Mouse (Mus musculus) MEL (cell line): ENCODE measurements around the gene Bcap31. TPM values are rescaled to one million over a fixed set of nuclear protein-coding genes. Genes with fewer than 3 reads are reported as not detected.
"Not testable (repeated sequence)": the region's sequence is repeated elsewhere in the genome, so short reads cannot be mapped to it uniquely, and the experiment has no call there.

Experiments used
- DNase-seq: peaks from one replicate; pipeline ENCODE4 v3.0.0; 2011; ENCODE audit warnings: low read depth, low spot score
- H3K27ac ChIP-seq: 2 replicates; pipeline ENCODE4 v1.5.1; 2012; ENCODE audit warnings: low read depth, mild to moderate bottlenecking, control low read depth, low read length, moderate library complexity; ENCODE audit not compliant: control insufficient read depth
- H3K27me3 ChIP-seq, 2 experiments: fragments of 150-350 bp in 1 of 2; sonication (generic) in 1 of 2; 2 replicates each; pipeline ENCODE4 v1.6.1; 2012; ENCODE audit warnings: low read length in 2 of 2, mild to moderate bottlenecking in 2 of 2, improper control_type of control experiment in 1 of 2, moderate library complexity in 1 of 2; ENCODE audit not compliant: insufficient read depth in 2 of 2, control insufficient read depth in 1 of 2
- H3K36me3 ChIP-seq, 2 experiments: 2 replicates each; pipeline ENCODE4 v1.6.1; 2012 to 2014; ENCODE audit warnings: low read length in 2 of 2, improper control_type of control experiment in 1 of 2, inconsistent platforms in 1 of 2, mild to moderate bottlenecking in 1 of 2; ENCODE audit not compliant: insufficient read depth in 2 of 2, control insufficient read depth in 1 of 2
- H3K4me1 ChIP-seq, 2 experiments: fragments of 150-350 bp in 1 of 2; sonication (generic) in 1 of 2; 2 replicates each; pipeline ENCODE4 v1.6.1; 2012; ENCODE audit warnings: low read length in 2 of 2, improper control_type of control experiment in 1 of 2, mild to moderate bottlenecking in 1 of 2; ENCODE audit not compliant: insufficient read depth in 2 of 2, control insufficient read depth in 1 of 2
- H3K4me3 ChIP-seq, 2 experiments: fragments of 150-350 bp in 1 of 2; sonication (generic) in 1 of 2; 2 replicates each; pipeline ENCODE4 v1.5.1; 2012; ENCODE audit warnings: low read depth in 2 of 2, low read length in 2 of 2, mild to moderate bottlenecking in 2 of 2, moderate library complexity in 2 of 2, control low read depth in 1 of 2, improper control_type of control experiment in 1 of 2; ENCODE audit not compliant: control insufficient read depth in 1 of 2, insufficient read depth in 1 of 2
- H3K79me2 ChIP-seq: 2 replicates; pipeline ENCODE4 v1.6.1; 2012; ENCODE audit warnings: mild to moderate bottlenecking, low read length, moderate library complexity; ENCODE audit not compliant: control insufficient read depth, poor library complexity, insufficient read depth
- H3K9ac ChIP-seq: 2 replicates; pipeline ENCODE4 v1.6.1; 2012; ENCODE audit warnings: low read depth, mild to moderate bottlenecking, control low read depth, low read length, moderate library complexity; ENCODE audit not compliant: control insufficient read depth, poor library complexity, severe bottlenecking
- H3K9me3 ChIP-seq: fragments of 150-350 bp; sonication (generic); replicated peaks from 2 replicates; pipeline ENCODE4 v1.6.1; 2012; ENCODE audit warnings: mild to moderate bottlenecking, low read length, improper control_type of control experiment, moderate library complexity; ENCODE audit not compliant: insufficient read depth
- CHD2 ChIP-seq: IDR thresholded peaks from 2 replicates; pipeline ENCODE4 v1.6.1; 2011; ENCODE audit warnings: low read length, improper control_type of control experiment
- CTCF ChIP-seq, 3 experiments: IDR thresholded peaks in 2 of 3; conservative IDR thresholded peaks in 1 of 3; 2 replicates each; pipeline ENCODE4 v1.5.1; 2011 to 2012; ENCODE audit warnings: low read length in 3 of 3, low read depth in 2 of 3, mild to moderate bottlenecking in 2 of 3, improper control_type of control experiment in 1 of 3, inconsistent platforms in 1 of 3, mixed read lengths in 1 of 3, moderate library complexity in 1 of 3; ENCODE audit not compliant: control insufficient read depth in 1 of 3, insufficient read depth in 1 of 3, poor library complexity in 1 of 3, severe bottlenecking in 1 of 3
- E2F4 ChIP-seq: IDR thresholded peaks from 2 replicates; pipeline ENCODE4 v1.6.1; 2011; ENCODE audit warnings: low read depth, low read length, improper control_type of control experiment, borderline replicate concordance
- ELF1 ChIP-seq: IDR thresholded peaks from 2 replicates; pipeline ENCODE4 v1.6.1; 2014; ENCODE audit warnings: low read depth, mild to moderate bottlenecking, inconsistent platforms, low read length, improper control_type of control experiment, moderate library complexity
- EP300 ChIP-seq, 2 experiments: IDR thresholded peaks; 2 replicates each; pipeline ENCODE4 v1.6.1; 2011; ENCODE audit warnings: improper control_type of control experiment in 2 of 2, low read length in 2 of 2, low read depth in 1 of 2, mild to moderate bottlenecking in 1 of 2
- MAFK ChIP-seq: IDR thresholded peaks from 2 replicates; pipeline ENCODE4 v1.6.1; 2011; ENCODE audit warnings: low read depth, mild to moderate bottlenecking, low read length, improper control_type of control experiment, borderline replicate concordance
- MYC ChIP-seq: IDR thresholded peaks from 2 replicates; pipeline ENCODE4 v1.6.1; 2011; ENCODE audit warnings: low read depth, mild to moderate bottlenecking, low read length, improper control_type of control experiment, moderate library complexity
- POLR2A ChIP-seq, 2 experiments: IDR thresholded peaks; 2 replicates each; pipeline ENCODE4 v1.6.1; 2011 to 2012; ENCODE audit warnings: low read length in 2 of 2, mild to moderate bottlenecking in 2 of 2, control low read depth in 1 of 2, improper control_type of control experiment in 1 of 2, low read depth in 1 of 2, moderate library complexity in 1 of 2; ENCODE audit not compliant: control insufficient read depth in 1 of 2, insufficient read depth in 1 of 2, poor library complexity in 1 of 2
- POLR2AphosphoS2 ChIP-seq: IDR thresholded peaks from 2 replicates; pipeline ENCODE4 v1.6.1; 2011; ENCODE audit warnings: low read length, improper control_type of control experiment
- POLR2AphosphoS5 ChIP-seq: IDR thresholded peaks from 2 replicates; pipeline ENCODE4 v1.6.1; 2012; ENCODE audit warnings: low read depth, borderline replicate concordance, mild to moderate bottlenecking, inconsistent platforms, low read length, moderate library complexity, mixed read lengths
- RAD21 ChIP-seq: IDR thresholded peaks from 2 replicates; pipeline ENCODE4 v1.6.1; 2011; ENCODE audit warnings: mild to moderate bottlenecking, low read depth, low read length, improper control_type of control experiment
- SMC3 ChIP-seq: IDR thresholded peaks from 2 replicates; pipeline ENCODE4 v1.6.1; 2011; ENCODE audit warnings: low read depth, low read length, improper control_type of control experiment
- TAL1 ChIP-seq: IDR thresholded peaks from 2 replicates; pipeline ENCODE4 v1.6.1; 2012; ENCODE audit warnings: mild to moderate bottlenecking, inconsistent platforms, low read length, moderate library complexity, mixed read lengths
- ZKSCAN1 ChIP-seq: IDR thresholded peaks from 2 replicates; pipeline ENCODE4 v1.6.1; 2012; ENCODE audit warnings: low read depth, mild to moderate bottlenecking, inconsistent platforms, low read length, improper control_type of control experiment, moderate library complexity
- polyA plus RNA-seq, 2 experiments: library from polyadenylated mRNA; stranded (reverse) in 1 of 2; unstranded in 1 of 2; fragments of >175 nt in 1 of 2; fragments of >200 nt in 1 of 2; gene quantifications; 2 replicates each; pipeline versions ENCODE4 v1.2.1 to v1.2.4; 2012; ENCODE audit warnings: low replicate concordance in 2 of 2, low read depth in 1 of 2; ENCODE audit not compliant: insufficient read length in 2 of 2, insufficient read depth in 1 of 2, missing spikeins in 1 of 2
- total RNA-seq: library from RNA; depleted of rRNA; stranded (reverse); fragments of 300-350 nt; gene quantifications from 2 replicates; pipeline ENCODE4 v1.2.3, GENCODE M21; 2012

Bcap31 gene
- total and polyA plus RNA-seq, 3 experiments = 164 to 214 TPM; not detected in 1

- H3K4me3 ChIP-seq = no peak within 1 kb of the TSS
- no peak for DNase-seq
- peaks cover 0 to 19% of the 10 kb centered on the region in 2 experiments; a peak in 2 of 4 replicates for H3K4me1 ChIP-seq
- peaks cover 0 to 11% of the 10 kb centered on the region in 2 experiments; a peak in 2 of 4 replicates for H3K36me3 ChIP-seq
- H3K9ac ChIP-seq = no peak within 1 kb of the TSS
- H3K27me3 ChIP-seq = no peaks in the 10 kb centered on the region
- H3K9me3 ChIP-seq = no peaks in the 10 kb centered on the region
- H3K27ac ChIP-seq = peak within 1 kb of the TSS; percentile 24; the same call in 1 of the 2 replicates
- no peaks in the 10 kb centered on the region for H3K79me2 ChIP-seq
- TF ChIP-seq E2F4 (no peak), RAD21 (no peak), CHD2 (no peak), ZKSCAN1 (no peak)
- TF ChIP-seq, all 39 proteins: peak for 0
These were observed 40.6 kb upstream of the Bcap31 start, which contains the start of gene Plxnb3 for GRCm38 (mm10) chrX:73756334-73757140. Gene Plxnb3 (plus strand): TSS chrX:73757090.

DNA sequence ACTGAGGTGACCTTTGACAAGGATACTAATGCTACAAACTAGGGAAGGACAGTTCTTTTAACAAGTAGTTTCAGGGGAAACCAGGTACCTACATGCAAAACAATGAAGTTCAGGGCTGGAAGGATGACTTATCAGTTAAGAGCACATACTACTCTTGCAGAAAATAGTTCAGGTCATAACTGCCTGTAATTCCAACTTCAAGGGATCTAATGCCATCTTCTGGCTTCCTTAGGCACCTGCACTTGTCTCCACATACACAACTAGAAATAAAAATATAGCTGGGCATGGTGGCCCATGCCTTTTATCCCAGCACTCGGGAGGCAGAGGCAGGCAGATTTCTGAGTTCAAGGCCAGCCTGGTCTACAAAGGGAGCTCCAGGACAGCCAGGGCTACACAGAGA, 33.0 kb upstream of the Bcap31 start:
- H3K27ac ChIP-seq = no peak overlapping the region
- H3K4me3 ChIP-seq = no peak overlapping the region
- H3K9me3 ChIP-seq = no peaks in the 10 kb centered on the region
- no peaks in the 10 kb centered on the region for H3K79me2 ChIP-seq
- H3K9ac ChIP-seq = no peak overlapping the region
- H3K36me3 ChIP-seq = no peaks in the 10 kb centered on the region
- no peaks in the 10 kb centered on the region for H3K27me3 ChIP-seq
- H3K4me1 ChIP-seq = no peaks in the 10 kb centered on the region
- no peak for TF ChIP-seq POLR2AphosphoS5
- no peak for TF ChIP-seq TAL1
- peak; percentile 37 for TF ChIP-seq SMC3
- no peak for TF ChIP-seq EP300 (IDR thresholded peaks at IDR 0.05; ENCODE audit: low read depth in 1 of 2, low read length in 2 of 2)
- TF ChIP-seq CTCF (IDR thresholded peaks at IDR 0.05 in 2 of 3, conservative IDR thresholded peaks at IDR 0.05 in 1 of 3; ENCODE audit: control insufficient read depth in 1 of 3, insufficient read depth in 1 of 3, low read depth in 2 of 3, low read length in 3 of 3, poor library complexity in 1 of 3, severe bottlenecking in 1 of 3) = peak in 1 of 3 experiments; percentile 36; a peak in 2 of 6 replicates
- TF ChIP-seq MYC = no peak
- TF ChIP-seq E2F4 = no peak
- peak; percentile 40 for TF ChIP-seq RAD21
- peak; percentile 30 for DNase-seq

GRCm38 (mm10) chrX:73744774-73745481, 29.0 kb upstream of the Bcap31 start:
- Histone ChIP-seq H3K9ac (no peak overlapping the region), H3K36me3 (no peaks in the 10 kb centered on the region), H3K9me3 (no peaks in the 10 kb centered on the region), H3K4me3 (no peak overlapping the region), H3K4me1 (no peaks in the 10 kb centered on the region), H3K27ac (no peak overlapping the region), H3K27me3 (no peaks in the 10 kb centered on the region), H3K79me2 (no peaks in the 10 kb centered on the region)
- TF ChIP-seq ELF1 (no peak), POLR2AphosphoS2 (no peak), POLR2A (IDR thresholded peaks at IDR 0.05; ENCODE audit: control insufficient read depth in 1 of 2, insufficient read depth in 1 of 2, low read depth in 1 of 2, low read length in 2 of 2, poor library complexity in 1 of 2) (no peak), CTCF (IDR thresholded peaks at IDR 0.05 in 2 of 3, conservative IDR thresholded peaks at IDR 0.05 in 1 of 3; ENCODE audit: control insufficient read depth in 1 of 3, insufficient read depth in 1 of 3, low read depth in 2 of 3, low read length in 3 of 3, poor library complexity in 1 of 3, severe bottlenecking in 1 of 3) (no peak), E2F4 (no peak), TAL1 (no peak), MAFK (no peak)
- DNase-seq = no peak

- not testable (repeated sequence) for H3K27me3 ChIP-seq, H3K36me3 ChIP-seq, H3K9ac ChIP-seq, H3K79me2 ChIP-seq, DNase-seq, H3K4me1 ChIP-seq, H3K27ac ChIP-seq, H3K4me3 ChIP-seq, H3K9me3 ChIP-seq
These were observed 23.9 kb upstream of the Bcap31 start for GRCm38 (mm10) chrX:73739841-73740240.
